Mouse (Mus musculus) layer of hippocampus, adult 11-12 months (tissue): ENCODE results near the gene Tmc3.

Experiments used
- DNase-seq: peaks from one replicate; pipeline ENCODE4 v3.0.0; 2022; ENCODE audit warnings: low spot score

Tmc3 gene

GRCm38 (mm10) chr7:83637781-83638583 lies 53.3 kb downstream of the Tmc3 start:
- no peak for DNase-seq

GRCm38 (mm10) chr7:83639084-83639483 lies 54.4 kb downstream of the Tmc3 start:
- DNase-seq, result no peak

- no peak for DNase-seq
Measured at GRCm38 (mm10) chr7:83640581-83640980, 55.9 kb downstream of the Tmc3 start.

- DNase-seq, result no peak
Measured at GRCm38 (mm10) chr7:83641163-83641562, 56.4 kb downstream of the Tmc3 start.

GRCm38 (mm10) chr7:83643581-83643980 lies 58.9 kb downstream of the Tmc3 start:
- no peak for DNase-seq

GRCm38 (mm10) chr7:83644761-83645160 lies 60.0 kb downstream of the Tmc3 start:
- no peak for DNase-seq

GRCm38 (mm10) chr7:83645476-83645875 lies 60.7 kb downstream of the Tmc3 start:
- DNase-seq, result no peak

- no peak for DNase-seq
Measured at GRCm38 (mm10) chr7:83648807-83649206, 64.1 kb downstream of the Tmc3 start.

GRCm38 (mm10) chr7:83650638-83651037 lies 65.9 kb downstream of the Tmc3 start:
- no peak for DNase-seq

GRCm38 (mm10) chr7:83652498-83652897 lies 67.8 kb downstream of the Tmc3 start:
- DNase-seq, result no peak

GRCm38 (mm10) chr7:83653605-83654051 lies 68.9 kb downstream of the Tmc3 start:
- DNase-seq, result no peak

GRCm38 (mm10) chr7:83654196-83654595 lies 69.5 kb downstream of the Tmc3 start:
- DNase-seq, result no peak

- no peak for DNase-seq
Measured at GRCm38 (mm10) chr7:83654938-83655630, 70.4 kb downstream of the Tmc3 start.

- DNase-seq, result no peak
Measured at GRCm38 (mm10) chr7:83658716-83659115, 74.0 kb downstream of the Tmc3 start.

- DNase-seq, result no peak
Measured at GRCm38 (mm10) chr7:83659159-83660065, 74.7 kb downstream of the Tmc3 start.

GRCm38 (mm10) chr7:83660273-83660691 lies 75.6 kb downstream of the Tmc3 start:
- DNase-seq, result no peak

- DNase-seq, result no peak
Measured at GRCm38 (mm10) chr7:83661031-83661430, 76.3 kb downstream of the Tmc3 start.

GRCm38 (mm10) chr7:83661763-83662162 lies 77.0 kb downstream of the Tmc3 start:
- DNase-seq, result no peak

GRCm38 (mm10) chr7:83662711-83663375 lies 78.1 kb downstream of the Tmc3 start:
- peak; percentile 54 for DNase-seq

GRCm38 (mm10) chr7:83666087-83666595 lies 81.4 kb downstream of the Tmc3 start:
- DNase-seq, result no peak

GRCm38 (mm10) chr7:83667936-83668645 lies 83.4 kb downstream of the Tmc3 start:
- no peak for DNase-seq
